Mouse (Mus musculus) liver, embryonic 16.5 days (tissue): Measurements from ENCODE around the gene Gdpd5. TPM values are rescaled to one million over a fixed set of nuclear protein-coding genes. Genes with fewer than 3 reads are reported as not detected.

Experiments
- ATAC-seq: fragments of 200-750 bp; cut with Nextera tagmentation; 2 replicates; pipeline ENCODE4 v1.8.0; 2017; ENCODE audit warnings: low read depth, mild to moderate bottlenecking, moderate number of reproducible peaks, moderate library complexity
- H3K27ac ChIP-seq: fragments of 300-500 bp; sonication (generic); 2 replicates; pipeline ENCODE4 v1.5.1; 2014; ENCODE audit warnings: mild to moderate bottlenecking, low read length
- H3K27me3 ChIP-seq: fragments of 300-500 bp; sonication (generic); 2 replicates; pipeline ENCODE4 v1.6.1; 2014; ENCODE audit warnings: low read depth, low read length, mixed read lengths; ENCODE audit not compliant: control insufficient read depth, insufficient read depth
- H3K36me3 ChIP-seq: fragments of 300-500 bp; sonication (generic); 2 replicates; pipeline ENCODE4 v1.6.1; 2014; ENCODE audit warnings: mild to moderate bottlenecking; ENCODE audit not compliant: control insufficient read depth, insufficient read depth
- H3K4me1 ChIP-seq: fragments of 300-500 bp; sonication (generic); 2 replicates; pipeline ENCODE4 v1.6.1; 2014; ENCODE audit warnings: low read depth, low read length, mixed read lengths; ENCODE audit not compliant: control insufficient read depth
- H3K4me2 ChIP-seq: fragments of 300-500 bp; sonication (generic); 2 replicates; pipeline ENCODE4 v1.6.1; 2014; ENCODE audit warnings: low read depth, low read length, mixed read lengths
- H3K4me3 ChIP-seq: fragments of 300-500 bp; sonication (generic); 2 replicates; pipeline ENCODE4 v1.5.1; 2014; ENCODE audit warnings: low read depth, mild to moderate bottlenecking, low read length
- H3K9ac ChIP-seq: fragments of 300-500 bp; sonication (generic); 2 replicates; pipeline ENCODE4 v1.6.1; 2014; ENCODE audit warnings: low read depth, low read length
- H3K9me3 ChIP-seq: fragments of 300-500 bp; sonication (generic); replicated peaks from 2 replicates; pipeline ENCODE4 v1.6.1; 2016; ENCODE audit warnings: low read length; ENCODE audit not compliant: control insufficient read depth
- WGBS: fragments of 180-500 bp; shearing (Covaris S2); extraction: QIAGEN DNeasy Blood & Tissue Kit; methylation state at CpG from one replicate; pipeline ENCODE4 v1.1.7; 2014; ENCODE audit not compliant: insufficient replicate concordance; 5-methylcytosine and 5-hydroxymethylcytosine counted together
- polyA plus RNA-seq: library from polyadenylated mRNA; unstranded; fragments of >200 nt; fragmentation: Nextera tagmentation; extraction: Ambion mirVana; gene quantifications from 2 replicates; pipeline ENCODE4 v1.2.1, GENCODE M21; 2015

The Gdpd5 gene
- polyA plus RNA-seq = 1.5 and 2.1 TPM in 2 replicates

DNA sequence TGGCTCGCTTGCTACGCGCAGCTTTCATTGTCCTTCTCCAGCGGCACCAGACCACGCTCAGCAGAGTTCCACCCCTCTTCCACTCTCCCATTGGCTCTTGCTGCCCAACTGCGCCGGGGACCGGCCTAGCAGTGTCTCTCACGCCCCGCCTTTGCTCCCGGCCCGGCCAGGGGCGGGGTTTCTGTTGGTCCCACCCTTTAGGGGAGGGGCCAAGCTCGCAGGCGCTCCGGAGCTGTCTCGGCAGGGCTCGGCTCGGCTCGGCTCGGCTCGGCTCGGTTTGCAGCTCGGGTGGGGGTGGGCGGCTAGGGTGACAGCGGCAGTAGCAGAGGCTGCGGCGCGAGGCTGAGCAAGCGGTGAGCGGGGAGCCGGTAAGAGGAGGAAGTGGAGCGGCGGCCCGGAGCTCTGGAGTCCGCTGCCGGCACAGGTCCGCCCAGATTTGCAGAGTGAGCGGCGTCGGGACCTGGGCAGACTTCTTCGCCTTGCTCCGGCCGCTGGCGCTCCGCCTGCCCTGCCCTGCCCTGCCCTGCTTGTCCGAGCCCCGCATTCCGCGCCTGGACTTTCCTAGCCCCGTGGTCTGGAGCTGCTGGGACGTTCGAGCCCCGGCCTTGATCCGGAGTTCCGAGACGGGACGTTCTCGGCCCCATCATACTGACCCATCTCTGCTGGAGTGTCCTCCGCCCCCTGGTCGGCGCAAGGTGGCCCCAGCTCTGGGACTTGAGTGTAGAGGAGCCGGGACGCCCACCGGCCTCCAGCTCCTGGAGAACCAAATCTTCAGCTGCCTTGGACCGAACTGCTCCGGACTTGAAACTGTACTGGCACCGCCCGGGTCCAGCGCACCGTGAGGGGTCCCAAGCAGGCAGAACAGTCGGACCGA lies at the start of gene Gdpd5:
Gdpd5 (plus strand) TSS at position 201 of the 874 bp plus-strand sequence.
- peak; percentile 93 for ATAC-seq
- under 1% methylated on average over 73 of the region's 73 CpGs for WGBS
- Histone ChIP-seq H3K4me2 (peak within 1 kb of the TSS; percentile 88), H3K27me3 (peaks cover 22% of the 10 kb centered on the region), H3K4me1 (peaks cover 12% of the 10 kb centered on the region), H3K9ac (peak within 1 kb of the TSS; percentile 53), H3K36me3 (no peaks in the 10 kb centered on the region), H3K4me3 (peak within 1 kb of the TSS; percentile 64), H3K27ac (no peak within 1 kb of the TSS), H3K9me3 (no peaks in the 10 kb centered on the region; the same call in 1 of the 2 replicates)

DNA sequence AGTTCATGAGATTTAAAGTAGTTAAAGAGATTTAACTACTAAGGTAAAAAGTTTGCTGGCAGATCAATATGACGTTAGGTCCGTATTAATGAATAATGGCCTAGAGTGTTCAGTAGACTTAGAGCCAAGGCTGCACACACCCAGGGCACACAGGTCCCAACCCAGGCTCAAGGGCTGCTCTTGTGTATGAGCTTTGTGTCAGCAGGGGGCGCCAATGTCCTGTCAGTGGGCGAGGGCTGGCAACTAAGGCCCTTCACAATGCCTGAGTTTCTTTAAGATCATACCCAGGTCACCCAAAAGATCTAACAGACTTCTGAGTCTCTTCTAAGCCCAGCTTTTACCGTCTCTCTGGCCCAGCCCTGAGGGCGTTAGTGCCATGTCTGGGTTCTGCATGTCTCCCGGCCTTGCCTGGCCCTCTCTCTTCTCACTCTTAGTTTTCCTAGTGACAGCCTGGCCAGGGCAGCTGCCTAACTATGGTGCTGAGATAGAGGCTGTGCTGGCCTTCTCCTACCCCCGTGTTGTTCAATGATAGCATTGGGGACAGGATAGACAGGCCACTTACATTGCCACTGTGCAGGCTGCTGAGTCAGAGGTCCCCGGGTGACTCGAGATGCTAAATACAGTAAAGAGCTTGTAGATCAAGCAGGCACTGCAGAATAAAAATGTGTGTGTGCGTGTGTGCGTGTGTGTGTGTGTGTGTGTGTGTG lies 48.3 kb upstream of the Gdpd5 start:
- no peak overlapping the region for H3K4me2 ChIP-seq
- H3K36me3 ChIP-seq = no peaks in the 10 kb centered on the region
- H3K27ac ChIP-seq = no peak overlapping the region
- H3K9ac ChIP-seq = no peak overlapping the region
- WGBS = 38% methylated on average over 12 of the region's 12 CpGs
- H3K9me3 ChIP-seq = no peaks in the 10 kb centered on the region
- no peak overlapping the region for H3K4me3 ChIP-seq
- no peak for ATAC-seq
- no peaks in the 10 kb centered on the region for H3K4me1 ChIP-seq
- H3K27me3 ChIP-seq = no peaks in the 10 kb centered on the region

DNA sequence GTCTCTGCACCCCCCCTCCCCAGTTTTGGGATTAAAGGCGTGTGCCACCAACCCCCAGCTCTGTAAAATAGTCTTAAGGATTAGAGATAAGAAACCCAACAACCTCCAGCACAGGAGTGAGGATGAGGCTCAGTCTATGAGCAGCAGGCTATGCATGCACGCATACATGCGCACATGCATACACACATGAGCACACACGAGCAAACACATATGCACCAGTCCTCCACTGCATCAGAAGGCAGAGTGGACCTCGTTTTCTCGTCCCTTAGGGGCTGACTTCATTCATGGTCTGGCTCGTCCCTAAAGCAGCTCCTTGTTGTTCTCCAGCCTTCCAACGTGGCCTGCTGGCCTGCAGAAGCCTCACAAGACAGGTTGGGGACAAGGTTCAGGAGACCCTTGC lies 40.5 kb upstream of the Gdpd5 start:
- H3K9me3 ChIP-seq = no peaks in the 10 kb centered on the region
- no peaks in the 10 kb centered on the region for H3K36me3 ChIP-seq
- no peaks in the 10 kb centered on the region for H3K27me3 ChIP-seq
- ATAC-seq = no peak
- H3K4me3 ChIP-seq = no peak overlapping the region
- H3K4me2 ChIP-seq = no peak overlapping the region
- no peaks in the 10 kb centered on the region; the same call in 1 of the 2 replicates for H3K4me1 ChIP-seq
- no peak overlapping the region for H3K27ac ChIP-seq
- H3K9ac ChIP-seq = no peak overlapping the region
- 57% methylated on average over 8 of the region's 8 CpGs for WGBS

DNA sequence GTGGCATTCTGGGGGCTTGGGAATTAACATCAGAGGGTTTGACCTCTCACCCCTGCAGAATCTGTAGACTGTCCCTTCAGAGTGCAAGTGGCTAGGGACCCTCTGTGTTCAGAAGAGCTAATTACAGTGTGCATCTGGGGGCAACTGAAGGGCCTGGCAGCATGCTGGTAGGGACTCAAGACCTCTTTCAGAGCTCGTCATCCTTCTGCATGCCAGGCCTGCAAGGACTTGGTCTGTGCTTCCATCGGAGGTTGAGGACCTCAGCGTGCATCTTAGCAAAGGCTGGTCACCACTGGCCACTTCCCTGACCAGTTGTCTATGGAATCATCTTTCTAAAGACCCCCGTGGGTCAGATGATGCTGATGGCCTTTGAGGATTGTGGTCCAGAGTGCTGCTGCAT lies 37.6 kb upstream of the Gdpd5 start:
- H3K27me3 ChIP-seq = no peaks in the 10 kb centered on the region
- H3K36me3 ChIP-seq = no peaks in the 10 kb centered on the region; the same call in 1 of the 2 replicates
- H3K4me1 ChIP-seq = no peaks in the 10 kb centered on the region; the same call in 1 of the 2 replicates
- WGBS = 62% methylated on average over 4 of the region's 4 CpGs
- H3K9me3 ChIP-seq = no peaks in the 10 kb centered on the region
- ATAC-seq = no peak
- H3K4me3 ChIP-seq = no peak overlapping the region
- no peak overlapping the region for H3K9ac ChIP-seq
- no peak overlapping the region for H3K27ac ChIP-seq
- H3K4me2 ChIP-seq = no peak overlapping the region

DNA sequence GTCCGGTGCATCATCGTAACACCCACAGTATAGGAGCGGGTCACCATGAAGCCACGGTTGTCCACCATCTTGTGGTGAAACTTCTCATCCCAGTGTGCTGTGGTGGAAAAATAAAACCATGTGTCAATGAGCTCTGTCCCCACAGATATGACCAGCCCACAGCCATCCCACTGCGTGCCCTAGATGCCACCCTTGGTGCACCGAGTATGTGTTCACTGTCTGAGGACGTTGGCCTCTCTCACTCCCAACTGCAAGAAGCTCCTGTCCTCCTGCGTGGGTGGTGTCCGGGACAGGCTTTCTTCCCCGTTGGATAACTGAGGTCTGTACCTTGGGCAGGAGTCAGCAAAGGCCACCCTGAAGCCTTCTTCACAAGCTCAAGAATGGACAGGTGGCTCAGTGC lies 33.9 kb upstream of the Gdpd5 start:
- Histone ChIP-seq H3K36me3 (no peaks in the 10 kb centered on the region; the same call in 1 of the 2 replicates), H3K27me3 (no peaks in the 10 kb centered on the region), H3K9ac (no peak overlapping the region), H3K9me3 (no peaks in the 10 kb centered on the region), H3K4me1 (no peaks in the 10 kb centered on the region; the same call in 1 of the 2 replicates), H3K4me3 (no peak overlapping the region), H3K4me2 (no peak overlapping the region), H3K27ac (no peak overlapping the region)
- WGBS = 82% methylated on average over 10 of the region's 10 CpGs
- no peak for ATAC-seq

DNA sequence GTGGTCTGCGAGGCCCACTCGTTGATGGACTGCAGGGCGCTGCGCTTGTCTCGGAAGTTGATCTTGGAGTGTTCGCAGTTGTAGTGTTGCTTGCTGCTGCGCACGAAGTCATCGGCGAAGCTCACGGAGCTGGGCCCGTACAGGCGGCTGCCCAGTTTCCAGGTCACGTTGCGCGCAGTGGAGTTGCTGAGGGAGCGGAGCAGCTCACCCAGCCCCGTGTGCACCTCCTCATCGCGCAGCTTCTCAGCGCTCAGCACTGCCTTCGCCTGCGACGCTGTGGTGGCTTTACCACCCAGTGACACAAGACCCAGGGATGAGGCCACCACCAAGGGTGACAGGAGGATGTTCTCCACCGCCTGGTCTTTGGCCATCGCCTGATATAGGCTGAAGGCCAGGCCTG lies 32.3 kb upstream of the Gdpd5 start:
- H3K27me3 ChIP-seq = peaks cover 7% of the 10 kb centered on the region
- H3K9ac ChIP-seq = no peak overlapping the region
- 84% methylated on average over 26 of the region's 26 CpGs for WGBS
- H3K36me3 ChIP-seq = no peaks in the 10 kb centered on the region; the same call in 1 of the 2 replicates
- no peaks in the 10 kb centered on the region; the same call in 1 of the 2 replicates for H3K4me1 ChIP-seq
- no peak overlapping the region for H3K4me3 ChIP-seq
- no peak for ATAC-seq
- H3K9me3 ChIP-seq = no peaks in the 10 kb centered on the region
- H3K27ac ChIP-seq = no peak overlapping the region
- H3K4me2 ChIP-seq = no peak overlapping the region

DNA sequence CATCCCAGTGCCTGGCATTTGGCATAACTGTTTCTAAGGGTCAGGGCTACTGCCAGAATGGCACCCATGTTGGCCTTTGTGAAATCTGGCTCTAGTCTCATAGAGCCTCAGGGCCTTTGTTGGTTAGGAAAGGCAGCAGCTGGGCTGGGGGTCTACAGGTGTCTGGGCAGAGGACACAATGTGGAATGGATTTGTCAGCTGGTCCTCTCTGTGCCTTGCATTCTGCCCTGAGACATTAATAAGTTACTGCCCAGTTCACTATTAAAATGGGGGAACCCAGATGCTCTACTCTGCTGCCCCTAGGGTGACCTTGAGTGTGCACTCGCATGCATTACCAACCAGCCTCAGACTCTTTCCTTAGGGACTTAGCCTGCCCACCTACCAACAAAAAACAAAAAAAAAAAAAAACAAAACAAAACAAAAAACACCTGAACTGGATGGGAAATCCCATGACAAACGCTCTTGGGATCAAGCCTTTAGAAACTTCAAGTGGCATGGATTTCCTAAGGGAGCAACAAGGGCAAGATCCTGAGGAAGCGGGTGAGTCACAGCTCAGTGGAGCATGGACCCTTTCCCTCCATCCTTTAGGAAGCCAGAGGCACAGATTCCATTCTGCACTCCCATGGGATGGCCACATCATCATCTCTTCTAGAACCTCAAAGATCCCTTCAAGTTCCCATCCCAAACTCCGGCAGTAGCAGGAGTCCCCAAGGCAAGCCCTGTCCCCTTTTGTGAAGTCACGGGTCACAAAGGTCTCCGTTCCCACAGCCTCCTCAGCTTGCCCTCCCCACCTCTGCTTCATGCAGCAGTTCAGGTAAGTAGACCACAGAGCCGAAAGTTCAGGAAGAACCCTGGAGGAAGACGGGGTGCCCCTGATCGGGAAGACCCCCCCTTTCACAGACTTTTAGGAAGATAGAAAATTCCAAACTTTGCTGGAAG lies 31.2 kb upstream of the Gdpd5 start:
- H3K27ac ChIP-seq = no peak overlapping the region
- ATAC-seq = no peak
- H3K4me3 ChIP-seq = no peak overlapping the region
- no peaks in the 10 kb centered on the region for H3K4me1 ChIP-seq
- 58% methylated on average over 9 of the region's 9 CpGs for WGBS
- H3K9me3 ChIP-seq = no peaks in the 10 kb centered on the region
- no peaks in the 10 kb centered on the region; the same call in 1 of the 2 replicates for H3K36me3 ChIP-seq
- peaks cover 8% of the 10 kb centered on the region for H3K27me3 ChIP-seq
- no peak overlapping the region for H3K4me2 ChIP-seq
- H3K9ac ChIP-seq = no peak overlapping the region

DNA sequence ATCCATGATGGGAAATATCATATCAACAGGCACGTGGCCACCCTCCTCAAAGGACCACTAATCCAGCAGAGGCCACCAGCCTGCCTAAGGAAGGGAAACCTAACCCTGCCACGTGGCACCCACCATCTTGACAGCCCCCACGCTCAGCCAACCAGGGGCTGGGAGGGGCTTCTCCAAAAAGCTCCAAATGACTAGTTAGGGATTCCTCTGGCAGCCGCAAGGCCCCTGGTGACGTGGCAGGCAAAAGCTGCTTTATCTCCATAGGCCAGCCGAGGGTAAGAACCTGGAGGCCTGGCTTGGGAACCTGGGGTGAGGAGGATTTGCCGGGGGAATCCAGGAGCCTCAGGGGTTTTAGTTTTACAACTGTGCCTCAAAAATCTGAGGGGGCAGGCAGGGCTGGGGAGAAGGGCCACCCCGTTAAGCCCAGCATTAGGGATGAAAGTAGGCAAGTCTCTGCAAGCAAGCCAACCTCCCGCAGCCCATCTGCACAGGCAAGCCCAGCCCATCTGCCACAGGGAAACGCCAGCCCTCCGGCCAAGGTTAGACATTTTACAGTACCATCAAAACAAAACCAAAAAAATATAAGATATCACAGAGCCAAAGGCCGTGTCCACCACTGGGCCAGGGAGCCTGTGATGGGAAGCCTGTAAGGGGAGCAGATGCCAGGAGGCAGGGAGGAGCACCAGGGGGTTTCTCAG lies 30.0 kb upstream of the Gdpd5 start:
- peak overlapping the region; percentile 46; the same call in 1 of the 2 replicates for H3K9ac ChIP-seq

More for the DNA sequence above, 30.0 kb upstream of the Gdpd5 start:
- Histone ChIP-seq H3K4me2 (peak overlapping the region; percentile 49; the same call in 1 of the 2 replicates), H3K27me3 (peaks cover 8% of the 10 kb centered on the region), H3K36me3 (no peaks in the 10 kb centered on the region; the same call in 1 of the 2 replicates), H3K4me1 (no peaks in the 10 kb centered on the region), H3K4me3 (peak overlapping the region; percentile 52), H3K9me3 (no peaks in the 10 kb centered on the region), H3K27ac (no peak overlapping the region)
- 48% methylated on average over 12 of the region's 12 CpGs for WGBS
- no peak for ATAC-seq
